Mouse (Mus musculus) limb, embryonic 11.5 days (tissue): ENCODE data around the gene Zfp503. TPM values are rescaled to one million over a fixed set of nuclear protein-coding genes. Genes with fewer than 3 reads are reported as not detected.

Experiments used
- ATAC-seq: fragments of 200-750 bp; cut with Nextera tagmentation; 2 replicates; pipeline ENCODE4 v1.8.0; 2017; ENCODE audit warnings: low read depth; ENCODE audit not compliant: insufficient number of reproducible peaks, low FRiP score, low TSS enrichment
- DNase-seq: peaks from one replicate; pipeline ENCODE4 v3.0.0-alpha.2; 2015; ENCODE audit warnings: low spot score
- H3K27ac ChIP-seq: fragments of 300-500 bp; sonication (generic); replicated peaks from 2 replicates; pipeline ENCODE4 v1.5.1; 2014; ENCODE audit warnings: low read depth, mild to moderate bottlenecking, low read length
- H3K27me3 ChIP-seq: fragments of 300-500 bp; sonication (generic); 2 replicates; pipeline ENCODE4 v1.6.1; 2014; ENCODE audit warnings: mild to moderate bottlenecking, low read length, mixed read lengths; ENCODE audit not compliant: control insufficient read depth, insufficient read depth
- H3K36me3 ChIP-seq: fragments of 300-500 bp; sonication (generic); 2 replicates; pipeline ENCODE4 v1.6.1; 2014; ENCODE audit warnings: mild to moderate bottlenecking, low read length, moderate library complexity, mixed read lengths; ENCODE audit not compliant: control insufficient read depth, insufficient read depth
- H3K4me1 ChIP-seq: fragments of 300-500 bp; sonication (generic); 2 replicates; pipeline ENCODE4 v1.6.1; 2014; ENCODE audit warnings: low read length, mixed read lengths; ENCODE audit not compliant: control insufficient read depth, insufficient read depth
- H3K4me2 ChIP-seq: fragments of 300-500 bp; sonication (generic); 2 replicates; pipeline ENCODE4 v1.6.1; 2014; ENCODE audit warnings: low read depth, mild to moderate bottlenecking, moderate library complexity; ENCODE audit not compliant: severe bottlenecking
- H3K4me3 ChIP-seq: fragments of 300-500 bp; sonication (generic); 2 replicates; pipeline ENCODE4 v1.5.1; 2014; ENCODE audit warnings: low read depth, low read length
- H3K9ac ChIP-seq: fragments of 300-500 bp; sonication (generic); 2 replicates; pipeline ENCODE4 v1.6.1; 2014; ENCODE audit warnings: mild to moderate bottlenecking, low read length
- H3K9me3 ChIP-seq: fragments of 300-500 bp; sonication (generic); 2 replicates; pipeline ENCODE4 v1.6.1; 2016; ENCODE audit warnings: low read length; ENCODE audit not compliant: control insufficient read depth
- WGBS: fragments of 180-500 bp; shearing (Covaris S2); extraction: QIAGEN DNeasy Blood & Tissue Kit; methylation state at CpG from one replicate; pipeline ENCODE4 v1.1.7; 2014; 5-methylcytosine and 5-hydroxymethylcytosine counted together
- polyA plus RNA-seq: library from polyadenylated mRNA; unstranded; fragments of >200 nt; fragmentation: Nextera tagmentation; extraction: Ambion mirVana; gene quantifications from 2 replicates; pipeline ENCODE4 v1.2.1, GENCODE M21; 2014

Zfp503 gene
- polyA plus RNA-seq, 1 experiment from 2014 or later, result 16.1 TPM

DNA sequence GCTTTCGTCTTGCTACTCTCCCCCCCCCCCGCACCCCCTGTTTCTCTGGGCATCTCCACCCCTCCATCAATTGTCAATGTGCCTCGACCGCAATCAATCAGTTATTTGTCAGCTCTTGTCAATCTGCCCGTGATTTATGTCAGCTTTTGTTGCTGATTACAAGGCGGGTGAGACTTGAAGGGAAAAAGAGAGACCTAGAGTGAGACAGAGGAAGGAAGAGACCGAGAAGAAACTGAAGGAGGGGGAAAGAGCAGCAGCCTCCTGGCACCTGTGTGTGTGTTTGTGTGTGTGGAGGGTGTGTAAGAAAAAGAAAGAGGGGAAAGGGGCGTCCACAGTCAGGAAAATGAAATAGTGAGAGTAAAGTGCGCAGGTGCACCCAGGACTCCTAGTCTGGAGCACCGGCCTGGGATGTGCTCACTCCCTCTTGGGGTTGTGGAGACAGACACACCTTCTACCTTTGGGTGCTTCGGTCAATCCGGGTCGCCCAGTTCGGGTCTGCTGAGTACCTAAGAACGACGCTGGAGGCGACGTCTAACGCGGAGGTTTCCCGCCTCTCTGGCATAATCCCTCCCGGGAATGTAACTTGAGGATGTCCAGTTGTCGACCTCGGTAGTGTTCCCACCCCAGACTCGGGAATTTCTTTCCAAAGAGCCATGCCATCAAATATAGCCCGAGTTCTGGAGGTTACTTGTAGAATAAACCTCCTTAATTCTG is 667 bp downstream of the Zfp503 start:
- Histone ChIP-seq H3K9ac (peak overlapping the region; percentile 51), H3K4me3 (peak overlapping the region; percentile 87), H3K27me3 (peaks cover 19% of the 10 kb centered on the region), H3K27ac (peak overlapping the region; percentile 65), H3K4me2 (peak overlapping the region; percentile 80), H3K36me3 (peaks cover 2% of the 10 kb centered on the region; the same call in 1 of the 2 replicates), H3K9me3 (no peaks in the 10 kb centered on the region), H3K4me1 (peaks cover 10% of the 10 kb centered on the region)
- DNase-seq (peak; percentile 70), ATAC-seq (no peak)
- WGBS, result under 1% methylated on average over 26 of the region's 26 CpGs

DNA sequence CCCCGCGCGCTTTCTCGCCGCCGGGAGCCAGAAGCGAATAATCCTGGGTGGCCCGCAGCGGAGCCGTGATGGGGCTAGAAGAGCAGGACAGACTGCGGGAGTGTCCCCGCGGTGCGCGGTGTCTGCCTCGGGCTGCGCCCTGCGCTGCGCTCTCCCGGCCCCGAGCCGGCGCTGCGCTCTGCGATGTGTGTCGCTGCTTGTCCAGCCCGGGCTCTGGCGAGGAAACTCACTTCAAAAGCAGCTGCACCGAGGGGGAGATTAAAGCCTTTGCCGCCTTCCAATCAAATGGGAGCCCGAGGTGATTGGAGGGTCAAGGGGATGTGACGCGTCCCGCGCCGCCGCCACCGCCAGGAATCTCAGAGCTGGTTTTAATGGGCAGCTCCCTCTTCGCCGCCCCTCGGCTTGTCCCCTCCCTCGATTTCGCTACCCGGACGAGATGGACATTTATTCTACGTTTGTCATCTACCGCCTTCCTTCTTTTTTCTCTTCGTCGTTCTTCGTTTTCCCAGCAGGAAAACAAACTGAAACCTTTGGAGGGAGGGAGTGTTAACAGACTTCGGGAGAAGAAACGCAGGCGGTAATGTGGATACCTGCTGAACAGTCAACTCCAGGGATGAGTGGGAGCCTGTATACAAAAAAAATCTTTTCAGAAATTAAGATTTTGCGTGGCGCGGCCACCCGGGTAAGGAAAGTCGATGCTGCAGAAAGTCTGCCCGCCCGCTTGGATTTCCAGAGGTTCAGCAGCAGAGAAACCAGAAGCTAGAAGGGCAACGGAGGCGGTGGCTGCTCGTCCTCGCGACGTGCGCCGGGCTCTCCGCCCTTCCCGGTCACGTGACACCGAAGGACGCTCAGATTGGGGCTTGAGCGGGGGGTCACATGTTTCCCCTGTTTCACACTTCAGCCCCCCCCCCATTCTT is 1.5 kb downstream of the Zfp503 start:
- peak overlapping the region; percentile 87 for H3K4me3 ChIP-seq
- peaks cover 19% of the 10 kb centered on the region for H3K27me3 ChIP-seq
- H3K9ac ChIP-seq, result peak overlapping the region; percentile 94
- WGBS, result under 1% methylated on average over 74 of the region's 74 CpGs
- ATAC-seq (peak; percentile 75), DNase-seq (peak; percentile 97)
- peak overlapping the region; percentile 97 for H3K27ac ChIP-seq
- no peaks in the 10 kb centered on the region for H3K9me3 ChIP-seq
- peaks cover 8% of the 10 kb centered on the region for H3K4me1 ChIP-seq
- H3K4me2 ChIP-seq, result peak overlapping the region; percentile 80
- peaks cover 2% of the 10 kb centered on the region; the same call in 1 of the 2 replicates for H3K36me3 ChIP-seq

DNA sequence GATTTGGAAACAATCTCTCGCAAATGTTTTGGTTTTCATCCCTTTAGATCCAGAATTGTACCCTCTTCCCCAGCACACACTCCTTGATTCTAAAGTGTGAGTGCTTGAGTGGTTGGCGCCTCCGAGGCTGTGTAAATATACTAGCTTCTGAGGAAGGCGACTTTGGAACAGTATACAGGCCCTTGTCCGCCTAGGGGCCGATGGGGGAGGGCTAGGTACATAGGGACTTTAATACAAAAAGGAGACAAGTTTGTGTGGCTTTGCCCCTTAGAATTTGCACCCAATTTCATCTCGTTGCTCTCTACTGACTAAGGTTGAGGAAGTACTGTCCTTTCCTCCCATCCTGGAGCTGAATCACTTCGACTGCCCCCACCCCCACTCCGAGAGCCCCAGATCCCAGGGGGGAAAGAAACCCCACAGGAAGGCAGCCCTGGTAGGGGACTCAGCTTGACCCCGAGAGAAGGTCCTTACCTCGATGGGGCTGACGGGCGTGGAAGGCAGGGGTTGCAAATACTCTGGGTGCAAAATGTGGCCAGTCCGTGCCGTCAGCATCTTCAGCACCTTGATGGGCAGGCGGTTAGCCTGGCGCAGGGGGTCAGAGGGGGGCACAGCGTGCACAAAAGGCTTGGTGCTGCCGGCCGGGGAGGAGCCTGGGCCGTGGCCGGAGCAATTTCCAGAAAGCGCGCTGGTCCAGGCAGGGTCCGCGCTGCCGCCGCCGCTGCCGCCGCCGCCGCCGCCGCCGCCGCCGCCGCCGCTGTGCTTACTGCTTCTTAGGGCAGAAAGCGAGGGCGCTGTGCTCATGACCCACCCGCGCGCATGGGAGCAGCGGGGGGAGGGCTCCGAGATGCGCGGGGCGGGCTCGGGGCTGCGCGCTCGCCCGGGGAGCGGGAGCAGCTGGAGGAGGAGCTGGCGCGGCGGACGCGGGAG is 2.4 kb downstream of the Zfp503 start:
- Histone ChIP-seq H3K4me2 (peak overlapping the region; percentile 80), H3K9me3 (no peaks in the 10 kb centered on the region), H3K36me3 (peaks cover 2% of the 10 kb centered on the region; the same call in 1 of the 2 replicates), H3K9ac (peak overlapping the region; percentile 94), H3K4me3 (peak overlapping the region; percentile 87), H3K27ac (peak overlapping the region; percentile 97), H3K27me3 (peaks cover 15% of the 10 kb centered on the region), H3K4me1 (peaks cover 16% of the 10 kb centered on the region)
- DNase-seq (peak; percentile 79), ATAC-seq (peak; percentile 11)
- WGBS, result under 1% methylated on average over 50 of the region's 61 CpGs

DNA sequence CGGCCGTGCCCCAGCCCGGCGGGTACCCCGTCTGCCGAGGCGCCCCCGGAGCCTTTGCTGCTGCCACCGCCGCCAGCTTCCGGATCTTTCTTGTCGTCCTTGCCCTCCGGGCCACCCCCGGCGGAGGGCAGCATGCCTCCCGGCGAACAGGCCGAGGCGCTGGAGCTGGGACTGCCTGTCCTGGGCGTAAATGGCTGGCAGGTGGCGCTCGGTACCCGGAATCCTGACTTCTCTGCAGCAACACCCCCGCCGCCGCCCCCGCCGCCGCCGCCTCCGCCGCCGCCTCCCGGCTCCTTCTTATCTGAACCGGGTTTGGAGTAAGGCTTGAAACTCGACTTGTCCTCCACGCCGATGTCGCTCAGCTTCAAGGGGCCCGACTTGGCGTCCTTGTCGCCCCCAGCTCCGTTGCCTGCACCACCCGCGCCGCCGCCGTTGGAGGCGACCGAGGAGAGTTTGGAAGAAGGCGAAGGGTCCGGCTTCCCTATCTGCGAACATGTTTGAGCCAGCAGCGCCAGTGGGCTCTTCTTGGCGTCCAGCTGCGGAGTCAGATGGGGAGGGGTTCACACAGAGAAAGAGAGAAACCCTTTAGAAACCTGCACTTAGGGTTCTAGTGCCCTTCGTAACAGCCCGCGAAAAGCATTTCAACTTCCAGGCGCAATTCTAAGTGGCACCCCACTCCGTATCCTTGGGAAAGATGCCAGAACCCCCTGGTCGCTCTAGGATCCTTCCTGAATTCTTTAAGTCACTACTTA is 3.2 kb downstream of the Zfp503 start:
- H3K4me1 ChIP-seq, result peaks cover 18% of the 10 kb centered on the region
- H3K27ac ChIP-seq, result peak overlapping the region; percentile 97
- peak overlapping the region; percentile 94 for H3K9ac ChIP-seq
- DNase-seq (peak; percentile 88), ATAC-seq (no peak)
- H3K36me3 ChIP-seq, result peaks cover 2% of the 10 kb centered on the region; the same call in 1 of the 2 replicates
- peak overlapping the region; percentile 87 for H3K4me3 ChIP-seq
- H3K9me3 ChIP-seq, result no peaks in the 10 kb centered on the region
- peaks cover 15% of the 10 kb centered on the region for H3K27me3 ChIP-seq
- peak overlapping the region; percentile 80 for H3K4me2 ChIP-seq
- under 1% methylated on average over 62 of the region's 62 CpGs for WGBS

DNA sequence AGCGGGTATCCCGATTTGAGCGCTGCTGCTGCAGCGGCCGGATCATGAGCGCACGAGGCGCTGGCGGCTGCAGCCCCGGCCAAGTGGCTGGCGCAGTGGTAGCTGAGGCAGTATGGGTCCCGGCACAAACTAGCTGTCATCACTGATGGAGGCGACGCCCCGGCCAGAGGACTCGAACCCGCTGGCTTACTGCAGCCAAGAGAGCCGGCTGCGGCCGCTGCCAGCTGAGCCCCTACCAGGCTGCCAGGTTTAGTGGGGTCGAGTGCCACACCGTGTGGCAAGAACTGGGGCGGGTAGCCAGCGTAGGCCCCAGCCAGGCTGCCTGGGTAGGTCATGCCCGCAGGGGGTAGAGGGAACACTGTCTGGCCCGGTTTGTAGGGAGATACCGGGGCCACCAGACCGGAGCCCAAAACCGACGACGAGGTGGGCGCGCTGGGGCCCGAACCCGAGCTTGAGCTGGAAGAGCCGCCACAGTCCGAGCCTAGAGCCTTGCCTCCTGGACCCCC is 3.9 kb downstream of the Zfp503 start:
- Histone ChIP-seq H3K27ac (peak overlapping the region; percentile 97), H3K9ac (peak overlapping the region; percentile 94), H3K4me3 (peak overlapping the region; percentile 87), H3K36me3 (peaks cover 2% of the 10 kb centered on the region; the same call in 1 of the 2 replicates), H3K27me3 (peaks cover 12% of the 10 kb centered on the region), H3K9me3 (no peaks in the 10 kb centered on the region), H3K4me2 (peak overlapping the region; percentile 80), H3K4me1 (peaks cover 14% of the 10 kb centered on the region)
- under 1% methylated on average over 37 of the region's 37 CpGs for WGBS
- no peak for ATAC-seq
- DNase-seq, result no peak

DNA sequence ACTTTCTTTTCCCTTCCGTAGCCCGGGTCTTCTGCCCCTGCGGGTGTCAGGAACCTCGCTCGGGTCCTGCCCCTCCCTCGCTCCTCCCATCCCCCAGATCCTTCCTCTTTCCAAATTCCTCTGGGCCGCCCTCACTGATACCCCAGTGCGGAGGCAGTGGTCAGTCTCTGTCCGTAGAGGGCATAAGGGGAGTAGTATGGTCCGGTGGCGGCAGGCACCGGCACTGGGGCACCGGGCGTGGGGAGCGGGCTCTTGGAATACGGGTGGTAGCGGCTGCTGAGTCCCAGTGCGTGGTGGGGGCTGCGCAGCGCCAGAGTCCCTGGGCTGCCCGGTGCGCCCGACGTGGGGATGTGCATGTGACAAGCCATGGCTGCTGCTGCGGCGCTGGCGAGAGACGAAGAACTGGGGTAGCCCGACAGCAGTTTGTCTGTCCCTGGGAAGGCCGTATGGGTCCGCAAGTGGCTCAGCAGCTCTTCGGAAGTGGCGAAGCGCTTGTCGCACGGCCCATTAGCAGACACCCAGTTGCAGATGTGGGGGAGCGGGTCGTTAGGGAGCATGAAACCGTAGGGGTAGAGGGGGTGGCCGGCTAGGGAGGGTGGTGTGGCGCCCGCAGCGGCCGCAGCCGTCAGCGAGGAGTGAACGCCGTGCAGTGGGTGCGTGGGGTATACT is 4.5 kb downstream of the Zfp503 start:
- Histone ChIP-seq H3K4me3 (peak overlapping the region; percentile 87), H3K36me3 (peaks cover 2% of the 10 kb centered on the region; the same call in 1 of the 2 replicates), H3K27me3 (peaks cover 9% of the 10 kb centered on the region), H3K9me3 (no peaks in the 10 kb centered on the region), H3K27ac (peak overlapping the region; percentile 97; the same call in 1 of the 2 replicates), H3K9ac (peak overlapping the region; percentile 94), H3K4me1 (peaks cover 12% of the 10 kb centered on the region), H3K4me2 (peak overlapping the region; percentile 80)
- ATAC-seq (no peak), DNase-seq (peak; percentile 76)
- WGBS, result under 1% methylated on average over 49 of the region's 49 CpGs
